Mouse (Mus musculus) forebrain, embryonic 13.5 days (tissue): ENCODE measurements at regions not wholly inside any gene's neighbourhood (a gene's known extent, or its start where the extent isn't known, plus 50 kb on each side); places are given as distances from the start of the nearest gene placed in this dataset.
A peak's percentile ranks its signal among the peaks of the same experiment; 100 is the strongest.

Experiments
- ATAC-seq: fragments of 200-750 bp; cut with Nextera tagmentation; 2 replicates; pipeline ENCODE4 v1.8.0; 2017
- H3K27ac ChIP-seq: fragments of 300-500 bp; sonication (generic); 2 replicates; pipeline ENCODE4 v1.5.1; 2015; ENCODE audit warnings: inconsistent platforms, mild to moderate bottlenecking, moderate library complexity
- H3K27me3 ChIP-seq: fragments of 300-500 bp; sonication (generic); 2 replicates; pipeline ENCODE4 v1.6.1; 2015; ENCODE audit warnings: mild to moderate bottlenecking, inconsistent platforms
- H3K36me3 ChIP-seq: fragments of 300-500 bp; sonication (generic); 2 replicates; pipeline ENCODE4 v1.6.1; 2015; ENCODE audit warnings: mild to moderate bottlenecking, inconsistent platforms; ENCODE audit not compliant: poor library complexity, severe bottlenecking
- H3K4me1 ChIP-seq: fragments of 300-500 bp; sonication (generic); 2 replicates; pipeline ENCODE4 v1.6.1; 2015; ENCODE audit warnings: inconsistent platforms
- H3K4me2 ChIP-seq: fragments of 300-500 bp; sonication (generic); 2 replicates; pipeline ENCODE4 v1.6.1; 2015; ENCODE audit warnings: inconsistent platforms, mild to moderate bottlenecking, moderate library complexity
- H3K4me3 ChIP-seq: fragments of 300-500 bp; sonication (generic); 2 replicates; pipeline ENCODE4 v1.5.1; 2015; ENCODE audit warnings: mild to moderate bottlenecking, inconsistent platforms
- H3K9ac ChIP-seq: fragments of 300-500 bp; sonication (generic); 2 replicates; pipeline ENCODE4 v1.6.1; 2015; ENCODE audit warnings: mild to moderate bottlenecking, inconsistent platforms
- H3K9me3 ChIP-seq: fragments of 300-500 bp; sonication (generic); replicated peaks from 2 replicates; pipeline ENCODE4 v1.6.1; 2016; ENCODE audit warnings: inconsistent platforms
- WGBS: fragments of 180-500 bp; shearing (Covaris S2); methylation state at CpG from one replicate; pipeline ENCODE4 v1.1.7; 2015; 5-methylcytosine and 5-hydroxymethylcytosine counted together

DNA sequence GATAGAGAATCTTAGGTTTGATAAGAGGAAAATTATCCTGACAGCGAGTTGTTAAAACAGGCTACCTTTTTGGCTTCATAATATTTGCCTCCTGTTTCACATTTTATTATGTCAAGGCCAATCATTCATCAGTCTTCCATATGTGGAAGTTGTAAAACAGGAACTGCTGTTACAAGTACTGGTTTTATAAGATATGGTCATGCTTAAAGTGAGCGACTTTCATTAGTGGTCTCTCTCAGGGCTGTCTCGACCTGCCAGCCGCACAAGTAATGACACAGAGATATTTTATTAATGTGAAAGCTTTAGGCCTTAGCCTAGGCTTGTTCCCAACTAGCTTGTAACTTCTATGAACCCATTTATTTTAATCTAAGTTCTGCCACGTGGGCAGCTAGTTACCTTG lies 346.3 kb upstream of the Nudt12 start:
- WGBS, result 86% methylated on average over 5 of the region's 5 CpGs
- H3K36me3 ChIP-seq, result no peaks in the 10 kb centered on the region
- H3K27ac ChIP-seq, result no peak overlapping the region
- no peak overlapping the region for H3K9ac ChIP-seq
- ATAC-seq, result no peak
- H3K4me3 ChIP-seq, result no peak overlapping the region
- H3K9me3 ChIP-seq, result no peaks in the 10 kb centered on the region
- H3K4me2 ChIP-seq, result no peak overlapping the region
- H3K4me1 ChIP-seq, result no peaks in the 10 kb centered on the region
- no peaks in the 10 kb centered on the region for H3K27me3 ChIP-seq

DNA sequence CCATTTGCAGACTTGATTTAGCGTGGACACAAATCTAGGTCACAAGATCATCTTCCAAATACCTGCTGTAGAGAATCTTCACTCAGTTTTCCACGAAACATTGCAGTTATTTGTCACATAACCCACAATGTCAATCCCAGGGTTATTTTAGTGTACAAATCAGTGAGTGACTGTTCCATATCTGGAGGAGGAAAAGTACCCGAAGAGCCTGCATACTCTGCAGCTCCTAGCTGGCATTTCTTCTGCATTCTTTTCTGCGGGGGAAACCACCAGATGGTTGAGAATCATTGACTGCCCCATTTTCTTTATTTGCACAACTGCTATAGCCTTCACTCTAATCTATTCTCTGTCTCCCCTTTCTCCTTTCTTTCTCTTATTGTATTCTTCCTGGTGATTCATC lies 332.4 kb upstream of the Nudt12 start:
- Histone ChIP-seq H3K4me2 (no peak overlapping the region), H3K27ac (no peak overlapping the region), H3K9ac (no peak overlapping the region), H3K27me3 (no peaks in the 10 kb centered on the region), H3K36me3 (no peaks in the 10 kb centered on the region), H3K4me1 (no peaks in the 10 kb centered on the region), H3K9me3 (no peaks in the 10 kb centered on the region), H3K4me3 (no peak overlapping the region)
- no peak for ATAC-seq
- 89% methylated on average over 4 of the region's 4 CpGs for WGBS

DNA sequence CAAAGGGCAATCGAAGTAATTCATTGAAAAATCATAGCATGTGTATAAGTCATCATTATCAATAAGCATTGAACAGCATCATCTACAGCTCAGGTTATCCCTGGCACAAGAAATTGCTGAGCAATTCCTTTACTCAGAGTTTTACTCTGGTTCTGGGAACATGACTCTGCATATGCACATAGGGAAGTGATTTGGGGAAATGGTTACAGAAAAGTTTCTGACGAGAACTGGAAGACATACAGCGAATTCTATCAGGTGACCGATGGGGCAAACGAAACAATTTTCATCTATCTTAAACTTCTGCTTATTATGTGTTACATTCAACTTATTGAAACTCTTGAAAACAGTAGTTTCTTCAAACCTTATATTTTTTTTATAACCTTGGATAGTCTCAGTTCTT lies 284.8 kb upstream of the Nudt12 start:
- H3K4me1 ChIP-seq, result no peaks in the 10 kb centered on the region
- ATAC-seq, result no peak
- no peak overlapping the region for H3K27ac ChIP-seq
- H3K4me3 ChIP-seq, result no peak overlapping the region
- H3K36me3 ChIP-seq, result no peaks in the 10 kb centered on the region
- 89% methylated on average over 5 of the region's 5 CpGs for WGBS
- H3K9me3 ChIP-seq, result no peaks in the 10 kb centered on the region
- no peak overlapping the region for H3K9ac ChIP-seq
- H3K4me2 ChIP-seq, result no peak overlapping the region
- no peaks in the 10 kb centered on the region for H3K27me3 ChIP-seq

DNA sequence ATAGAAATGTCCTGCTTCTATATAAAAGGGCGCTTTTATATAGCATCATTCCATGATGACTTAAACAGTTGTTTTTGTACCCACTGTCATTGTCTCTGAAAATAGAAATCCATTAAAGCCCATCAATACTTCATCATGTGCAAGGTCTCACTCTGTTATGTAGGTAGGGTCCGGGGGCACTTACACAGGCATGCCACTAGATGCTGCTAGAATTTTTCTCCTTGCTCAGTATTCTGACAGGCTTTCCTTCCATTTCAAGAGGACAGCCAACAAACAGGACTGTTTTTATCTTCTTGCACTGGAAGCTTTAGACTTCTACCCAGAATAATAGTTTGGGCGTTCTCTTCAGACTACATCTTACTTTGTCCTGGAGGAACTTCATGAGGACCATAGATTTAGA lies 268.2 kb upstream of the Nudt12 start:
- Histone ChIP-seq H3K4me3 (no peak overlapping the region), H3K9ac (no peak overlapping the region), H3K27me3 (no peaks in the 10 kb centered on the region), H3K4me2 (no peak overlapping the region), H3K4me1 (peaks cover 6% of the 10 kb centered on the region; the same call in 1 of the 2 replicates), H3K27ac (no peak overlapping the region), H3K36me3 (no peaks in the 10 kb centered on the region), H3K9me3 (no peaks in the 10 kb centered on the region)
- ATAC-seq, result peak; percentile 76
- WGBS, result 64% methylated on average over 3 of the region's 3 CpGs

DNA sequence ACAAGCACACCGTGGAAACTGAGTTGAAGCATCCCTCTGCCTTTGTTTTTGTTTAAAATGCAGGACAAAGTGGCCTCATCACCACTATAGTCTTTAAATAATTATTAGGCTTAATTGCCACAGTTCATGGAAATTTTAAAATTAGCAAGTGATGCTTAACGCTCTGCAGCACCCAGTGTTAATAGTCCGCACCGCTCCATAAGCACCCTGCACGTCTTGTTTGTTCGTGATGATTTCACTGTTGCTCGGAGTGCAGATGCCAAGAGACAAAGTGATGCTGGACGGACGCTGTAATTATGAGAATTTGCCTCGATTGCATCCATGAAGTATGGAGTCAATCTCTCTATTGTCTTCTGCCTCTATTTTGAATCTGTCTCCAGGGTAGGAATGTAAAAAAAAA lies 266.6 kb upstream of the Nudt12 start:
- Histone ChIP-seq H3K4me1 (peaks cover 6% of the 10 kb centered on the region; the same call in 1 of the 2 replicates), H3K9ac (no peak overlapping the region), H3K27me3 (no peaks in the 10 kb centered on the region), H3K4me2 (peak overlapping the region; percentile 46), H3K4me3 (no peak overlapping the region), H3K27ac (peak overlapping the region; percentile 20; the same call in 1 of the 2 replicates), H3K36me3 (no peaks in the 10 kb centered on the region), H3K9me3 (no peaks in the 10 kb centered on the region)
- ATAC-seq, result peak; percentile 91
- 16% methylated on average over 10 of the region's 10 CpGs for WGBS

DNA sequence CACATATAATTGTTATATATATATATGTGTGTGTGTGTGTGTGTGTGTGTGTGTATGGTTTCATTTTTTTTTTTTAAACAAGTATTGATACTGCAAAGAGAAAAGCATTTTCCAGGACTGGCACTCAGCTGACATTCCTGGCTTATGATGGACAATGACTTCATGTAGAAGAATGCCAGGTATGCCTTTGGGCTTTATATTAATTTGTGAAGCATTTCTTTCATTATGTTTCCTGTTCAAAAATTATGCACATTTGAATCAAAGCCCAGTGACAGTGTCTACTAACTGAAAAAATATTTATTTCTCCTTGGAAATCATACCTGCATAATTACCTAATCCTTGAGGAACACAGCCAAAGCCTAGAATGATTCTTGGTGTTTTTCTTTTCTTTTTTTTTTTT lies 256.4 kb upstream of the Nudt12 start:
- H3K4me2 ChIP-seq, result no peak overlapping the region
- H3K27ac ChIP-seq, result no peak overlapping the region
- ATAC-seq, result no peak
- H3K4me3 ChIP-seq, result no peak overlapping the region
- H3K36me3 ChIP-seq, result no peaks in the 10 kb centered on the region
- no peaks in the 10 kb centered on the region for H3K27me3 ChIP-seq
- H3K4me1 ChIP-seq, result no peaks in the 10 kb centered on the region
- H3K9me3 ChIP-seq, result no peaks in the 10 kb centered on the region
- no peak overlapping the region for H3K9ac ChIP-seq

DNA sequence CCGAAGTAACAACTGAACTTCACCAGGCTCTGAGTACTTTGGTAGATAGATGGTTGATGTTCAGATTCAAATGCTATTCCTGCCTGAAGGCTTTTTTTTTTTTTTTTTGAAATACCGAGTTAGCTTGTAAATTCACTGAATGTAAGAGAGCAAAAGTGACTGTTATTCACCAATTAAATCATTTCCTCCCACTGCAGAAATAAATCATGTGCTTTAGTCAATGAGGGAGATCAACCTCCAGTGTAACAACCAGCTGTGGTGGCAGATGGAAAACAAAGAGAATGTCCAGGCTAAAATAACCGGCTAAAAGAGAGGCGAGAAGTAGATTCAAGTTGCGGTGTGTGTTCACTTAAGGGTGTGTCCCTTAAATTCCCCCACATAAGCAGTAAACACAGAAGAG lies 235.8 kb upstream of the Nudt12 start:
- H3K9me3 ChIP-seq, result no peaks in the 10 kb centered on the region
- no peak overlapping the region for H3K4me2 ChIP-seq
- H3K4me3 ChIP-seq, result no peak overlapping the region
- no peaks in the 10 kb centered on the region for H3K4me1 ChIP-seq
- no peak overlapping the region for H3K9ac ChIP-seq
- ATAC-seq, result no peak
- no peaks in the 10 kb centered on the region for H3K27me3 ChIP-seq
- no peaks in the 10 kb centered on the region for H3K36me3 ChIP-seq
- 89% methylated on average over 5 of the region's 5 CpGs for WGBS
- H3K27ac ChIP-seq, result no peak overlapping the region

DNA sequence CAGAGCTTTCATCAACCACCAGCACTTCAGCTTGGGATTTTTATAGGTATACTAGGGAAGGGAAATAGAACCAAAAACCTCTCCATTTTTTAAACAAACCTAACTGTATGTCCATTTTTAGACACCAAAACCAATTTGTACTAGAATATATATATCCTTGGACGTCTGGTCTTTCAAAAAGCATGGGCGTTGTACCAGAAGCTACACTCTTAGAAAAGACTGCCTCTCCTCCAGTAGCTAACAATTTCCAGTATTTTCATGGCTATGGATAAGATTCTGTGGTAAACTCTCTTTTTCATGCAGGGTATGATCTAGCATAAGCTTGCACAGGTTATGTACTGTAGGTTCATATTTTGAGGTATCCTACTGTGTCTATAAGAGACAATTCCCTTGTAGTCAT lies 219.1 kb upstream of the Nudt12 start:
- H3K27ac ChIP-seq, result no peak overlapping the region
- H3K27me3 ChIP-seq, result no peaks in the 10 kb centered on the region
- no peaks in the 10 kb centered on the region for H3K9me3 ChIP-seq
- no peak overlapping the region for H3K9ac ChIP-seq
- WGBS, result 90% methylated on average over 2 of the region's 2 CpGs
- H3K4me1 ChIP-seq, result no peaks in the 10 kb centered on the region
- H3K36me3 ChIP-seq, result no peaks in the 10 kb centered on the region
- no peak overlapping the region for H3K4me3 ChIP-seq
- ATAC-seq, result no peak
- H3K4me2 ChIP-seq, result no peak overlapping the region
